Mouse (Mus musculus) macrophage (primary cell): Measurements from ENCODE around the gene Samd4b. TPM values are rescaled to one million over a fixed set of nuclear protein-coding genes. Genes with fewer than 3 reads are reported as not detected.
"Not testable (repeated sequence)": the region's sequence is repeated elsewhere in the genome, so short reads cannot be mapped to it uniquely, and the experiment has no call there.

Experiments
- H3K27ac ChIP-seq: fragments of 350-480 bp; formaldehyde crosslinking; 2 replicates; pipeline ENCODE4 v1.9.0; 2021
- H3K36me3 ChIP-seq: fragments of 350-480 bp; formaldehyde crosslinking; 2 replicates; pipeline ENCODE4 v1.9.0; 2021; ENCODE audit errors: inconsistent target
- H3K4me3 ChIP-seq: fragments of 350-480 bp; formaldehyde crosslinking; 2 replicates; pipeline ENCODE4 v1.9.0; 2021; ENCODE audit errors: inconsistent target
- H3K79me2 ChIP-seq: fragments of 350-480 bp; formaldehyde crosslinking; 2 replicates; pipeline ENCODE4 v1.9.0; 2021; ENCODE audit errors: inconsistent target
- WGBS: methylation state at CpG from one replicate; pipeline ENCODE4 v1.1.7; 2026; ENCODE audit warnings: inconsistent platforms; ENCODE audit not compliant: missing documents; 5-methylcytosine and 5-hydroxymethylcytosine counted together
- polyA plus RNA-seq: library from polyadenylated mRNA; stranded (reverse); fragments of 250-400 nt; gene quantifications from 3 replicates; pipeline ENCODE4 v1.2.4, GENCODE M21; 2018; ENCODE audit warnings: inconsistent platforms

Gene Samd4b
- polyA plus RNA-seq, 1 experiment from 2014 or later, result 25.5 TPM

DNA sequence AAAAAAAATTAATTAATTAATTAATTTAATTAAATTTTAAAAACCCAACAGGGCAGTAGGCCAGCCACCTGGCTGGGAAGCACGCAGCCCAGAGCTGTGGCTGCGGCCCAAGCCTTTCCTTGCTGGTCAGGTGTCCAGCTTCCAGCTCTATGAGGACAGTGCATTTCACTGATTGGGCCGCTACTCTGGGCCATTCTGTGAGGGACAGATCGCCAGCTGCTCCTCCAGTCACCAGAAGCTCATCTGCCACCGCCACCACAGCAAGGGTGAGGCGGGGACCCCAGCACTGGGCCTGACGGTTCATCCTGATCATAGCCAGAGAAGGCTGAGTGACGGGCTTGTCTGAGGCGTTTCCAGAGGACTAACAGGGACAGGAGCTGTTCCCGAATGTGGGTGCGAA lies 36.0 kb downstream of the Samd4b start:
- 98% methylated on average over 11 of the region's 11 CpGs for WGBS
- Histone ChIP-seq H3K27ac (no peak overlapping the region), H3K4me3 (no peak overlapping the region), H3K79me2 (no peaks in the 10 kb centered on the region), H3K36me3 (peaks cover 48% of the 10 kb centered on the region; the same call in 1 of the 2 replicates)

DNA sequence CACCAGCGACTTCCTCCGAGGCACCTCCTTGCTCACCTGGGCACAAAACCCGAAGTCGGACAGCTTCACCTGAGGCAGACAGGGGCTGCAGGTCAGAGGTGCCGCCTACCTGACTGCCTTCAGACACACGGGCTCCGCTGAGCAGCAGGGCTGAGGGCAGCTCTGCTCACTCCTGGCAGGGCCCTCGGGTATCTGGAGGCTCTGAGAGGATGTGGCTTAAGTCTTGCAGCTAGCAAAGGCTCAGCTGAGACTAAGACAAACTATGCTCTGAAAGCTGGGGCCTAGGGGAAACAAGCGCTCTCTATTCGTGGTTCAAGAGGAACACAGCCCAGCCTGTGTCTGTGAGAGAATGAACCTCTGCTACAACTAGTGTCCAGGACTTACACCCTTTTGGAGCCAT lies 37.1 kb downstream of the Samd4b start:
- no peak overlapping the region for H3K27ac ChIP-seq
- H3K79me2 ChIP-seq, result no peaks in the 10 kb centered on the region
- peaks cover 37% of the 10 kb centered on the region; the same call in 1 of the 2 replicates for H3K36me3 ChIP-seq
- no peak overlapping the region for H3K4me3 ChIP-seq
- WGBS, result 92% methylated on average over 10 of the region's 10 CpGs

DNA sequence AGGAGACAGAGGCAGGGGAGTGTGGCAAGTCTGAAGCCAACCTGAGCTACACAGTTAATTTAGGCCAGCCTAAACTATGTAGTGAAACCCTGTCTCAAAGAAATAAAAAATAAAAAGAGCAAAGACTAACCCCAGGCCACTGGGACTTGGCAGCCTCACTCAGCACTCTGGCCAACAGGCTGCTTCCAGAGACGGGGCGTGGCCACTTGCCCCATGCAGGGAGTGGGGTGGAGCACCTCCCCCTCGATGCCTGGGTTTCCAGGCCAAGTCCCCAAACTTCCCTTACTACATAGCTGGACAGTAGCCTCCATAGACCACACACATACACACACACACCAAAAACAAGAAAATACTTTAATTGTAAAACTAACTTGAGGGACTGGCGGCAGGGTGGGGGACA lies 39.5 kb downstream of the Samd4b start:
- Histone ChIP-seq H3K4me3 (no peak overlapping the region), H3K79me2 (no peaks in the 10 kb centered on the region), H3K27ac (no peak overlapping the region), H3K36me3 (peaks cover 26% of the 10 kb centered on the region; the same call in 1 of the 2 replicates)
- 73% methylated on average over 4 of the region's 4 CpGs for WGBS

DNA sequence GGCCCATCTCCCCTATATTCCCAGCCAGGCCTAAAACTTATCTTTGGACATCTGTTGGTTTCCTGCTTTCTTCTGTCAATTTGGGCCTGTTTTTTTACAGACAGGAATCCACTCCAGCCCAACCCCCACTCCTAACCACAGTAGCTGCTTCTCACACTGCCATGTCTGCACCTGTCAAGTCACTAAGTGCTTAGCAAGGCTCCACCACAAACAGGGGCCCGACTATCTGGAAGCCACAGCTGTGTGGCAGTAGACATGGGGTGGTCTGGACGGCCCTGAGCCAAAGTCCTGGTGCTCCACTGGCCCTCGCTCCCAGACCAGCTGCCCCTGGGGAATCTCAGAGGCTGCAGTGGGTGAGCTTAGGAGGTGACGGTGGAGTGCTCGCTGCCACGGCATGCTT lies 40.2 kb downstream of the Samd4b start:
- H3K4me3 ChIP-seq, result no peak overlapping the region
- H3K79me2 ChIP-seq, result no peaks in the 10 kb centered on the region
- 53% methylated on average over 6 of the region's 6 CpGs for WGBS
- H3K27ac ChIP-seq, result no peak overlapping the region
- H3K36me3 ChIP-seq, result peaks cover 19% of the 10 kb centered on the region; the same call in 1 of the 2 replicates

DNA sequence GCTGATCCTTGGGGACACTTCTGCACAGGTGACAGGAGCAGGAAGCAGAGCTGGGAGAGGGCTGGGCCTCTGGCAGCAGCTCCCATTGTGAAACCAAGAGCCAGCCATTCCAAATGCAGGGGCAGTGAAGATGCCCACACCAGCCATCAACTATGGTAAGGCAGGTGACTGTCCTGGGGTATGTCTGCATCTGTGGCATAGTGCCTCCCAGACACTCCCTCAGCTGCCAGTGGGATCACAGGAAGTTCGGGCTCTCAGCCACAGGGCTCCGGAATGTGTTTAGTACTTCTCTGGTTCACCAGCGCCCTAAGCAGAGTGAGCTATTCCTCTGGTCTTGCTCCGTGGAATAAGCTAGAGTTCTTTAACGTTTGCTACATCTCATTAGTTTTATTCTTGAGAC lies 40.9 kb downstream of the Samd4b start:
- H3K4me3 ChIP-seq, result no peak overlapping the region
- no peak overlapping the region for H3K27ac ChIP-seq
- WGBS, result 75% methylated on average over 5 of the region's 5 CpGs
- H3K79me2 ChIP-seq, result no peaks in the 10 kb centered on the region
- peaks cover 13% of the 10 kb centered on the region; the same call in 1 of the 2 replicates for H3K36me3 ChIP-seq

DNA sequence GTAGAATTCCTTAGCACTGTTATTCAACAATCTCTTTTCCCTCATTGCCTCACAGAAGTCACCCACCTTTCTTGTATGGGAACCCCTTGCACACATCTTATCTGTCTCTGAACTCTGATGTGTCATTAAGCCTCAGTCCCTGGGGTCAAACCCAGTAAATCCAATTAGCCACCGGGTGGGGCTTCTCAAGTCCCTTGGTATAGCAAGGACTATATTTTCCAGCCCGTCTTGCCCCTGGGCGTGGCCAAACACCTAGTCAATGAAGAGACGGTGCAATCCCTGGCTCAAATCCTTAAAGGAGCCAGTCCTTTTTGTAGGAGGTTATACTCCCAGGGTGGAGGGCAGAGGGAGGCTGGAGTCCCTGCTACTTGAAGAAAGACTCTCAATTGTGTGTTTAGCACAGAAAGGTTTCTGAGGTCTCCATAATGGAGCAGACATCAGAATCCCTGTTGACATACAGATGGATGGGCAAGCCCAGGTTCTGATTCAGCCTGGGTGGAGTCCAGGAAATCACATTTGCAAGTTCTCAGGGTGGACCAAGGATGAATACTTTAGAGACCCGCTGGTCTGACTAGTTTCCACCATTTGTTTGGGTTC lies 41.9 kb downstream of the Samd4b start:
- Histone ChIP-seq H3K4me3 (no peak overlapping the region), H3K79me2 (no peaks in the 10 kb centered on the region), H3K27ac (no peak overlapping the region), H3K36me3 (peaks cover 13% of the 10 kb centered on the region; the same call in 1 of the 2 replicates)
- 72% methylated on average over 5 of the region's 5 CpGs for WGBS

DNA sequence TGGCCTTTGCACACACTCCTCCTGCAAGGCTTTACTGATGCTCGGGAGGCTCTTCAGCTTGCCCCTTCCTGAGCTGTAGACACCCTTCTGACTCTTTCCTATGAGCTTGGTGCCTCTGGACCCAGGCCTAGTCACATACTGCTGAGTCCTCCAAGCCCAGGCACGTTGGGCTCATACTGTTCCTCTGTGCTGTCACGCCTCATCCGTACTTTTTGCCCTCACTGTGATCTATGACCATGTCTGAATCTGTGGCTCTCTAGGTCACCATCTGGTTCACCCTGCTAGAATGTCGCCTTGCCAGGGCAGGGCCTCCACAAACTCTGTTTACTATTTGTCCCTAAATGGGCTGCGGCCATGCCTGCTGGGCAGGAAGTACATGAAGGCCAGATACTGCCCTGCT lies 44.9 kb downstream of the Samd4b start:
- Histone ChIP-seq H3K36me3 (no peaks in the 10 kb centered on the region), H3K4me3 (no peak overlapping the region), H3K27ac (no peak overlapping the region), H3K79me2 (no peaks in the 10 kb centered on the region)
- WGBS, result 92% methylated on average over 6 of the region's 6 CpGs

DNA sequence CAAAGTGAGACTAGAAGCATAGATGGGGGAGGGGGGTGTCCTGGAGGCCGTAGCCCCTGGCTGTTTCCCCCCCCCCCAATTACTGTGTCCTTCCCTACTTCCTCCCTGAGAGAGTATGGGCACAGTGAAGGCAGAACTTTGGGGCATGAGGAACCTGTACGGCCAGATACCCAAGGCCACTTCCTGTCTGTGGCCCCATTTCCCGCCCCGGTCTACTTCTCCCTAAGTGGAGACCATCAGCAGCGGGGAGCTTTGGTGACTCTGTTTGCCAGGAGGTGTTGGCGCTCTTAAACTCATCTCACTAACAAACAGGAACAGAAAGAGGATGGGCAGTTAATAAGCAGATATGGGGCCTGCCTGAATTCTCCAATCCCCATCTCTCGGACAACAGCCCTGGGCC lies 50.3 kb downstream of the Samd4b start:
- 7% methylated on average over 7 of the region's 7 CpGs for WGBS
- H3K27ac ChIP-seq, result no peak overlapping the region
- no peak overlapping the region for H3K4me3 ChIP-seq
- no peaks in the 10 kb centered on the region for H3K36me3 ChIP-seq
- H3K79me2 ChIP-seq, result no peaks in the 10 kb centered on the region

DNA sequence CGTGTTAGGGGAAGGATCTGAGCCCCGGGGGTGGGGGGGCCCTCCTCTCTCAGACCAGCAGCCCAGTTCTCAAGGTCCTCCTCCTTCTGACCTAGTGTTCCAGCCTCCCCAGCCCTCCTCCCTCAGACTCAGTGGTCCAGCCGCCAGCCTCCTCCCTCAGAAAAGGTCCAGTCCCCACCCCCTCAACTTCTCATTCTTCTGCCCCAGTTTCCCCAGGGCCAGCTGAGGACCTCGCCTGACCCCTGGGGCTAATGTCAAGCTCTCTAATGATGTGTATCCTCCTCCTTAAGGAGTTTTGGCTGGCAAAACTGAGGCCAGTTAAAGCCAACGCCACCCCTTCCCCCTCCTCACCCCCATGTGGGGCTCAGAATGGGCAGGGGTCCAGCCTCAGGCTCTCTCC lies 50.8 kb downstream of the Samd4b start, which contains the start of gene Nccrp1:
Gene Nccrp1 (minus strand): TSS at position 101 of the 400 bp plus-strand sequence.
- Histone ChIP-seq H3K27ac (no peak within 1 kb of the TSS), H3K36me3 (no peaks in the 10 kb centered on the region), H3K79me2 (no peaks in the 10 kb centered on the region), H3K4me3 (no peak within 1 kb of the TSS)
- 13% methylated on average over 5 of the region's 5 CpGs for WGBS

DNA sequence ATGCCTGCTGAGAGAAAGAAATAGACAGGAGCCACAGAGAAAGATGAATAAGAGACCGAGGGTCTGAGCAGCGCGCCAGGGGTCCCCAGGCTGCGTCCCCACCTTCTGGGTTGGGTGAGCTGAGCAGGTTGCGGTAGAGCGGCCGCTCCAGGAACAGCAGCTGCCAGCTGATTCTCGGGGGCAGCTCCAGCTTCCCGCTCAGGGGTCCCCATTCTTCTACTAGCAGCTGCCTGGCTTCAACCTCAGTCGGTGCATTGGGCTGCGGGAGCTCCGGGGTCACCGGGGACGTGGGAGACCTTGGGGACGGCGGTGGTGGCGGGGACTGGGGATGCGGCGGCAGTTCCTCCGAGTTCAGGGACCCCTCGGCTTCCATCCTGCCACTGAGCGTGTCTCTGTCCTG lies 51.3 kb downstream of the Samd4b start:
- no peak overlapping the region for H3K27ac ChIP-seq
- H3K36me3 ChIP-seq, result no peaks in the 10 kb centered on the region
- H3K4me3 ChIP-seq, result no peak overlapping the region
- H3K79me2 ChIP-seq, result no peaks in the 10 kb centered on the region
- WGBS, result 4% methylated on average over 22 of the region's 22 CpGs

DNA sequence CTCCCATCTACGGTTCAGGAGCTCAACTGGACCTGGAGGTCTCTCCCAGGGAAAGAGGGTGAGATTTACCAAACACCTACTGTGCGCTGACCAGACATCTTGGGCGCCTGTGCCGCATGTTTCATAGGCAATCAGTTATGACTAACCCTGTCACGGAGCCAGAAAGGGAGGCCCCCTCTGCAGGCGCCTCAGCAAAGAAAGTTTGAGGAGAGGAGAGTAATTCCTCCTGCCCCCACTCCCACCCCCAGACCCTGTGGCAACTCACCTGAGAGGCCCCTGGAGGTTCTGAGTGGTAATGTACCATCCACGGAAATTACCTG lies 52.1 kb downstream of the Samd4b start:
- WGBS, result 74% methylated on average over 7 of the region's 7 CpGs
- Histone ChIP-seq H3K36me3 (no peaks in the 10 kb centered on the region), H3K27ac (no peak overlapping the region), H3K4me3 (no peak overlapping the region), H3K79me2 (no peaks in the 10 kb centered on the region)

DNA sequence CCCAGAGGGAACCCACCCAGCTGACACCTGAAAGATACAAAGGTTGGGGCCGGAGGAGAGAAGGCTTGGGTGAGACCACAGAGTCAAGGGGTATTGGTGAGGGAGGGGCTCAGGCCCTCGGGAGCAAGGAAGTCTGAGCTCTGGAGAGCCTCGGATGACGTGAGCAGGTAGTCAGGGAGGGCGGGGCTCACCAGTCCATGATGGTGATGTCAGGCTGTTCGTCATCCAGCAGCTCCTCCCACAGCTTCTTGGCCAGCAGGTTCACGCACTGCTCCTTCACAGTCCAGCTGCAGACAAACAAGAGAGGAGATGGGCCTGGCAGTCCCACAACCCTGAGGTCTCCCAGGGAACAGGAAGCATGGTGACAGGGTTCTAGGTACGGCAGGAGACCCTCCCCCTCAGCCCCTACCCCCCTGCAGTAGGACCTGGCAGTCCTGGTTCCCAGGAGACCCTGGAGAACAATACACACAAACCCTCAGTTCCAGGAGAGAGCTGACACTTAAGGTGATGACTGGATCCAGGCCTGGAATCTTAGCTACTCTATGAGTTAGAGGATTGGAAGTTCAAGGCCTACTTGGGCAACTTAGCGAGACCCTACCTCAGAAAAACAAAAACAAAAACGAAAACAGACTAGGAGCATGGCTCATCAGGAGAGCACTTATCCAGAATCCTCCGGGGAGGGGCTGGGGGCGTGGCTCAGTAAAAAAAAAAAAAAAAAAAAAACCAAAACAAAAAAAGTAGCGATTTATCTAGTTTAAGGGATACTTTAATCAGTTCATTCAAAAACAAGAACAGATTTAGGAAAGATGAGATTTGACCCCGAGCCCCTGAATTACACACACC lies 52.7 kb downstream of the Samd4b start:
- 51% methylated on average over 12 of the region's 14 CpGs for WGBS
- H3K4me3 ChIP-seq, result no peak overlapping the region

DNA sequence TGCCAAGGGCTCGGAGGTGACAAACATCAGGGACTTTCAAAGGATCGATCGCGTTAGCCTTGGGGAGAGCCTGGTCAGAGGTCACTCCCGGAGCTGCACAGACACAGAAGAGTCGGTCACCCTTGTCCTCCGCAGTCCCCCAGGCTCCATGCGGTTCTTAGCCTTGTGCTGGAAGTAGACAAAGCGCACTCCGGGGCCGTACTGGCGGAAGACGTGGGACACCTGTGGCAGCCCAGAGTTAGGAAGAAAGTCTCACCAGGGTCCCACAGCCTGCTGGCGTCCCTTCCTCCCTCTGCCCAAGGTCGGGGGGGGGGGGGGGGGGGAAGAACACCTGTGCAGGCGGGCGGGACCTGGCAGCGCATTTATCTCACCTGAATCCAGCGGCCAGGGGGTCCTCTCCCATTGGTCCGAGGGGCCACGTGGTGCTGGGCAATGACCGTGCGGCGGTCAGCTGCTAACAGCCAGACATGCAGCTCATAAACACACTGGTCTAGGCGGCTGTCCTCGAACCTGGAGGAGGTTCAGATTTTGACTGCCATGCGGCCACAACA lies 53.8 kb downstream of the Samd4b start:
- H3K4me3 ChIP-seq, result no peak overlapping the region

More for the DNA sequence above, 52.7 kb downstream of the Samd4b start:
- no peaks in the 10 kb centered on the region for H3K79me2 ChIP-seq
- H3K27ac ChIP-seq, result no peak overlapping the region
- H3K36me3 ChIP-seq, result no peaks in the 10 kb centered on the region

DNA sequence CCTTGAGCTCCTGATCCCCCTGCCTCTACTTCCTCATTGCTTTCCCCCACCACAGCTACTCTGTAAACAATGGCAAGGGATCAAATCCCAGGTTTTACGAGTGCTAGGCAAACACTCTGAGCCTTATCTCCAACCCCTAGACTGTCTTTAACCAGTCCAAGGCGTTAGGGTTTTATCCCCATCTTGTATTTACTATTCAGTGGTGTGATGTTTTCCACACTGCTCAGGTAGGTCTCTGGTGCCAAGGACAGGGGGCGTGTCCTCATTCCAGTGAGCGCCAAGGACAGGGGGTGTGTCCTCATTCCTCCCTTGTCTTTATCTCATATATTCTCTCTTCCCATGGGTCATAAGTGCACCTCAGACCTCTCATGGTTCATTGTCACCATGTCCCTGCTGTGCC lies 57.4 kb downstream of the Samd4b start, which contains the start of gene Sycn:
Gene Sycn (plus strand): TSS at position 360 of the 400 bp plus-strand sequence.
- H3K36me3 ChIP-seq, result no peaks in the 10 kb centered on the region
- H3K4me3 ChIP-seq, result no peak within 1 kb of the TSS
- no peaks in the 10 kb centered on the region for H3K79me2 ChIP-seq
- WGBS, result 88% methylated on average over 4 of the region's 4 CpGs
- no peak within 1 kb of the TSS for H3K27ac ChIP-seq

More for the DNA sequence above, 53.8 kb downstream of the Samd4b start:
- Histone ChIP-seq H3K79me2 (no peaks in the 10 kb centered on the region), H3K36me3 (no peaks in the 10 kb centered on the region), H3K27ac (no peak overlapping the region)
- WGBS, result 37% methylated on average over 25 of the region's 27 CpGs

DNA sequence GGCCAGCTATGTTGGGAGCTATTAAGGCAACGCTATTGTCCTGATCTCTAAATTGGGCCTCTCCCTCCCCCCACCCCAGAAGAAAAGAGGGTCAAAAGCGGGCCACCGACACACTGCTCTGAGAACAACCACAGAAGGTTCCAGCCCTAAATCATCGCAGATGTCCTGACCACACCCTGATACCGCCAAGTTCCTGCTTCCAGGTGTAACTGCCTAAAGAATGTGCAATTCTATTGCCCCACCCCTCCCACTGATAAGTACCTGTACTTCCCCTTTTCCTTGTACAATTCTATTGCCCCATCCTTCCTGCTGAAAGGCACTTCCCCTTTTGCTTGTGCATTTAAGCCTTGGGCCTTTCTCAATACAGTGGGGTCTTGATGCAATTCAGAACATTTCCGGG lies 59.1 kb downstream of the Samd4b start:
- H3K4me3 ChIP-seq, H3K27ac ChIP-seq, H3K79me2 ChIP-seq, H3K36me3 ChIP-seq: not testable (repeated sequence)
- WGBS, result 91% methylated on average over 6 of the region's 6 CpGs
